Mouse (Mus musculus) cerebellum, adult 2 months (tissue): Measurements from ENCODE around the gene Nars2.

ENCODE experiments used
- CTCF ChIP-seq: fragments of 200-500 bp; IDR thresholded peaks from 2 replicates; pipeline ENCODE4 v1.5.1; 2011; ENCODE audit warnings: low read depth, mild to moderate bottlenecking, control low read depth, low read length, moderate library complexity, borderline replicate concordance; ENCODE audit not compliant: insufficient read depth
- POLR2A ChIP-seq: fragments of 200-500 bp; IDR thresholded peaks from 2 replicates; pipeline ENCODE4 v1.6.1; 2011; ENCODE audit warnings: low read length, control low read depth, borderline replicate concordance; ENCODE audit not compliant: insufficient read depth

- TF ChIP-seq CTCF = no peak
- TF ChIP-seq POLR2A = no peak
These were observed 41.4 kb upstream of the Nars2 start for GRCm38 (mm10) chr7:96909856-96910255.
